Mouse (Mus musculus) small intestine, adult 2 months (tissue): Measurements from ENCODE around the gene Il17ra. TPM values are rescaled to one million over a fixed set of nuclear protein-coding genes. Genes with fewer than 3 reads are reported as not detected.
A peak's percentile ranks its signal among the peaks of the same experiment; 100 is the strongest.

Experiments used
- H3K27ac ChIP-seq: fragments of 200-500 bp; 2 replicates; pipeline ENCODE4 v1.5.1; 2012; ENCODE audit warnings: low read depth, low read length, control low read depth, inconsistent platforms; ENCODE audit not compliant: insufficient read depth
- H3K27me3 ChIP-seq: fragments of 200-500 bp; 2 replicates; pipeline ENCODE4 v1.6.1; 2012; ENCODE audit warnings: mild to moderate bottlenecking, moderate library complexity, low read length, inconsistent platforms; ENCODE audit not compliant: control insufficient read depth, insufficient read depth
- H3K36me3 ChIP-seq: fragments of 200-500 bp; 2 replicates; pipeline ENCODE4 v1.6.1; 2012; ENCODE audit warnings: mild to moderate bottlenecking, low read length, control low read depth, inconsistent platforms; ENCODE audit not compliant: control insufficient read depth, insufficient read depth
- H3K4me1 ChIP-seq: fragments of 200-500 bp; 2 replicates; pipeline ENCODE4 v1.6.1; 2012; ENCODE audit warnings: low read length, inconsistent platforms, mixed read lengths; ENCODE audit not compliant: control insufficient read depth, insufficient read depth, insufficient read length
- H3K4me3 ChIP-seq: fragments of 200-500 bp; 2 replicates; pipeline ENCODE4 v1.5.1; 2012; ENCODE audit warnings: low read depth, mild to moderate bottlenecking, control low read depth, inconsistent platforms, low read length, moderate library complexity
- CTCF ChIP-seq: fragments of 200-500 bp; IDR thresholded peaks from 2 replicates; pipeline ENCODE4 v1.5.1; 2012; ENCODE audit warnings: low read depth, mild to moderate bottlenecking, control low read depth, inconsistent platforms, low read length, moderate library complexity, mixed read lengths; ENCODE audit not compliant: insufficient replicate concordance, insufficient read length; ENCODE audit errors: extremely low read depth
- POLR2A ChIP-seq: fragments of 200-500 bp; IDR thresholded peaks from 2 replicates; pipeline ENCODE4 v1.6.1; 2012; ENCODE audit warnings: low read depth, mild to moderate bottlenecking, control low read depth, inconsistent platforms, low read length, moderate library complexity
- WGBS: fragments of 180-500 bp; shearing (Covaris S2); methylation state at CpG from one replicate; pipeline ENCODE4 v1.1.7; 2018; 5-methylcytosine and 5-hydroxymethylcytosine counted together
- polyA plus RNA-seq: library from polyadenylated mRNA; depleted of rRNA; stranded (reverse); fragments of >200 nt; gene quantifications from 2 replicates; pipeline ENCODE4 v1.2.3, GENCODE M21; 2012; rRNA removed

Gene Il17ra
- polyA plus RNA-seq, 1 experiment: 18.7 TPM

DNA sequence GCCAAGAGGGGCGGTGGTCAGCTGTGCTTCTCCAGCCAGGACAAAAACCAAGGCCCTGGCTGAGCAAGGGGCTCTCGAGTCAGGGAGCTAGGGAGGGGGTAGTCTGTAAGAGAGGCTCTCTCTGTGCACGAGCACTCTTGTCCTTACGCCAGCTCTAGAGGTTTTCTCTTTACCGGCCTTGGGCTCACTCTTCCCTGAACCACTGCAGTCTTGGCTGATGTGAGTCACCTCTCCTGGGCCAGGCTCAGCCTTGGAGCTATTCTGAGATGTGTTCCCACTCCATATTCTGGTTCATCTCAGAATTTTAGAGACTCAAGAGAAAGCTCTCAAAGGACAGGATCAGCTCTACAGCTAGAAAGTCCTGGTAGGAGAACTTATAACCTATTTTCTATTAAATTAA, 54.3 kb downstream of the Il17ra start:
- Histone ChIP-seq H3K4me3 (no peak overlapping the region), H3K27me3 (no peaks in the 10 kb centered on the region), H3K4me1 (no peaks in the 10 kb centered on the region), H3K36me3 (peaks cover under 1% of the 10 kb centered on the region; the same call in 1 of the 2 replicates), H3K27ac (no peak overlapping the region)
- TF ChIP-seq CTCF: no peak
- TF ChIP-seq POLR2A: no peak
- 95% methylated on average over 5 of the region's 5 CpGs for WGBS

DNA sequence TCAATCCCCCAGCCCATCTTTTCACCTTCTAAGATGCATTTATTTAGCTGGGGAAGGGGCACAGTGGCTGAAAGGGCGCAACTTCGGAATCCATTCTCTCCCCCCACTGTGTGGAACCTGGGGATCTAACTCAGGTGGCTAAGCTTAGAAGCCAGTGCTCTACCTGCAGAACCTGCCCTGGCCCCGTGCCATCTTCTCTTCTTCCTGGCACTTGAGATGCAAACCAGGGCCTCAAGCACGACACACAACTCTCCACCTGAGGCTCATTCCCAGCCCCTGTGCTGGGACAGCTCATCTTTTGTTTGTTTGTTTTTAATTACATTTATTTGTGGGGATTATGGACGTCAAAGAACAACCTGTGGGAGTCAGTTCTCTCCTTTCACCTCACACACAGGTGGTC, 56.6 kb downstream of the Il17ra start:
- 79% methylated on average over 5 of the region's 5 CpGs for WGBS
- 0 out of 2 replicates have a peak, but pooled peaks cover 4% of the 10 kb centered on the region for H3K36me3 ChIP-seq
- TF ChIP-seq POLR2A (no peak), CTCF (no peak)
- no peak overlapping the region for H3K4me3 ChIP-seq
- H3K27ac ChIP-seq: no peak overlapping the region
- no peaks in the 10 kb centered on the region for H3K4me1 ChIP-seq
- H3K27me3 ChIP-seq: no peaks in the 10 kb centered on the region

DNA sequence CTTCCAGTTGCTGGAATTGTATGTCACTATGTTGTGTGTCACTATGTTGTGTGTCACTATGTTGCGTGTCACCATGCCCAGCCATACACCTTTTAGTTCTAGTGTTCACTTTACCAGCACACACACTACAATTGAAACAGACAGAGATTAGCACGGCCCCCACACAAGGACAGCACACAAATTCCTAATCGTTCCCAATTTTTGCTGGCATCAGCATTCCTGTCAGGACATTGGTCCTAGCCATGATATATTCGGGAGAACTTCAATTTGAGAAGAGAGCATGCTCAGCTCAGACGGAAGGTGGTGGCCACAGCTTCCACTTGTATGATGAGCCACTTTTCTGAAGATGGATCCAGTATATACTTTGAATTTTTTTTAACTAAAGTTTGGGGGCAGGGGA, 61.7 kb downstream of the Il17ra start:
- TF ChIP-seq CTCF: no peak
- TF ChIP-seq POLR2A: no peak
- WGBS: 95% methylated on average over 5 of the region's 5 CpGs
- H3K27me3 ChIP-seq: no peaks in the 10 kb centered on the region

DNA sequence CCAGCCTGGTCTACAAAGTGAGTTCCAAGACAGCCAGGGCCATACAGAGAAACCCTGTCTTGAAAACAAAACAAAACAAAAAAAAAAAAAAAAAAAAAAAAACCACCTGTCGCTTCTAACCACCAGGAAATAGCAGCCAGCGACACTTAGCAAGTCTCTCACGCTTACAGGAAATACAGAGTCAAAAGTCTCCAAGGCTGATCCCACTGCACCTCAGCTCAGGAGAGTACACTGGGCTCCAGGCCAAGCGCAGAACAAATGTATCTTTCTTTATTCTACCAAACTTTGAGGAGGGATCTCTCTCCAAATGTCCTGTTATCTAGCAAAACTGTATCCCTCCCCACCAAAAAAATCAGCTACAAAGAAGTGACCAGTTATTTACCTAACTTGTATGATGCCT, 66.1 kb downstream of the Il17ra start:
- Histone ChIP-seq H3K36me3 (0 out of 2 replicates have a peak, but pooled peaks cover 2% of the 10 kb centered on the region), H3K27me3 (no peaks in the 10 kb centered on the region), H3K4me1 (peaks cover 8% of the 10 kb centered on the region; the same call in 1 of the 2 replicates), H3K4me3 (no peak overlapping the region), H3K27ac (peak overlapping the region; percentile 31; the same call in 1 of the 2 replicates)
- TF ChIP-seq CTCF: no peak
- TF ChIP-seq POLR2A: no peak
- WGBS: 14% methylated on average over 4 of the region's 4 CpGs

More for the DNA sequence above, 61.7 kb downstream of the Il17ra start:
- Histone ChIP-seq H3K36me3 (0 out of 2 replicates have a peak, but pooled peaks cover 4% of the 10 kb centered on the region), H3K4me3 (no peak overlapping the region), H3K27ac (no peak overlapping the region), H3K4me1 (no peaks in the 10 kb centered on the region; the same call in 1 of the 2 replicates)

DNA sequence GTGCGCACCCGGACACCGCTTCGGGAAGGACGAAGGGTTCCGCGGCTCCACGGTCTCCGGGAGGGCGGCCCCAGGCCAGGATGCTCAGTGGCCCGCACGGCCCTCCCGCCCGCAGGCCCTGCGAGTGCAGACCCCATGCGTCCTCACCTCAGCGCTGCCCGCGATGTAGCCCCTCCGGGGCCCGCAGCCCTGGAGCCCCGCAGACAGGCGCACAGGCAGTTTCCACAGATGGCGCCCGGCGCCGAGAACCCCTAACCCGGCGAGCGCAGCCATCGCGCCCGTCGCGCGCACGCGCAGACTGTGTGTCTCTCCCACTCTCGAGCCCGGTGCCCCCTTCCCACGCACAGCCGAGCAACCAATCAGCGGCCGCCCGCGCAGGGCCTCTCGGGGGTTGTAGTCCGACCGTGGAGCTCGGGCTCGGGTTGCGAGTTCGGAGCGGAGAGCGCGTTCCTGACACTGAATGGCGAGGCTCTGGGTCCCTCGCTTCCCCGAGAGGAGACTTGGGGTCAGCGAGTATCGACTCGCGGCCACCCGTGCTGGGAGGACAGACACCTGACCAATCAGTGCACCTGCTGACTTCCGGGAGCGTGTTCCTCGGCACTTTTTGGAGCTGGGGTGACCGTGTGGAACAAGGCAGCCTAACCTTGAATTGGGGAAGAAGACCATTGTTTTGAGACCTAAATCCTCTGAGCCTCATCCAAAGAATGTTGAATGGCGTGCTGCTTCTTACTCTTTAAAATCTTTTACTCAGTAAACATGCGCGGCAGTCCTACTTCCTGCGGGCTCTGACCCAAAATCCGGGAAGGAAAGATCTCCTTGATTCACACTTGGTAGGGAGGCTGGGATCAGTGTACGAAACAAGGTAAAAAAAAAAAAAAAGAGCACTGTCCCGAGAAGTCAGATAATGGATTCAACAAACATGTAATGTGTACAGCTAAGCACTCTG, 68.2 kb downstream of the Il17ra start, which contains the start of gene Hdhd5:
Gene Hdhd5, minus strand, starts transcription at position 300 of the 946 bp plus-strand sequence.
- H3K27me3 ChIP-seq: no peaks in the 10 kb centered on the region
- no peak within 1 kb of the TSS for H3K27ac ChIP-seq
- 1% methylated on average over 75 of the region's 75 CpGs for WGBS

DNA sequence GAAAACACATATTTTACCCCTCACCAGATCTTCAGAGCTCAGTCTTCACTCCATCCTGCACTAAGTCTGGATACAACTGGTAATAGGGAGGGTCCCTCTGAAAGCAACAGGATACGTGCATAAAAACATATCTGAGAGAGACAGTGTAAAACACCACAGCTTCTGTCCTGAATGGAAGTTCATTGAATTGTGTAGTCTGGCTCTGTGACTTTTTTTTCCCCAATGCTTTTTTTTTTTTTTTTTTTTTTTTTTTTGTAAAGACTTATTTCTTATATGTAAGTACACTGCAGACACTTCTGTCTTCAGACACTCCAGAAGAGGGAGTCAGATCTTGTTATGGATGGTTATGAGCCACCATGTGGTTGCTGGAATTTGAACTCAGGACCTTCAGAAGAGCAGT, 69.5 kb downstream of the Il17ra start:
- TF ChIP-seq POLR2A: no peak
- TF ChIP-seq CTCF: no peak
- H3K4me3 ChIP-seq: no peak overlapping the region
- H3K36me3 ChIP-seq: no peaks in the 10 kb centered on the region
- no peaks in the 10 kb centered on the region for H3K27me3 ChIP-seq
- peaks cover 8% of the 10 kb centered on the region; the same call in 1 of the 2 replicates for H3K4me1 ChIP-seq
- H3K27ac ChIP-seq: no peak overlapping the region
- 84% methylated on average over 1 of the region's 1 CpGs for WGBS

More for the DNA sequence above, 68.2 kb downstream of the Il17ra start, which contains the start of gene Hdhd5:
- no peaks in the 10 kb centered on the region for H3K36me3 ChIP-seq
- peaks cover 8% of the 10 kb centered on the region; the same call in 1 of the 2 replicates for H3K4me1 ChIP-seq
- H3K4me3 ChIP-seq: peak within 1 kb of the TSS; percentile 96
- peak; percentile 76 for TF ChIP-seq POLR2A
- TF ChIP-seq CTCF: no peak

DNA sequence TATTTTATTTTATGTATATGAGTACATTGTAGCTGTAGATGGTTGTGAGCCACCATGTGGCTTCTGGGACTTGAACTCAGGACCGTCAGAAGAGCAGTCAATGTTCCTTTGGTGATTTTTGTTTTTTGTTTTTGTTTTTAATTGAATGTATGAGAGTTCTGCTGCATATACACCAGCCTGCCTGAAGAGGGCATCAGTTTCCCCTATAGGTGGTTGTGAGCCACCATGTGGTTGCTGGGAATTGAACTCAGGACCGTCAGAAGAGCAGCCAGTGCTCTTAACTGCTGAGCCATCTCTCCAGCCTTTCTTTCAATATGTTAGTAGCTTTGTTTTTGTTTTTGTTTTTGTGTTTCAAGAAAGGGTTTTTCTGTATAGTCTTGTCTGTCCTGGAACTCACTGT, 73.3 kb downstream of the Il17ra start:
- Histone ChIP-seq H3K4me1 (peaks cover 5% of the 10 kb centered on the region), H3K27me3 (no peaks in the 10 kb centered on the region), H3K27ac (no peak overlapping the region), H3K4me3 (no peak overlapping the region), H3K36me3 (no peaks in the 10 kb centered on the region)
- WGBS: 80% methylated on average over 2 of the region's 2 CpGs
- no peak for TF ChIP-seq CTCF

Other genes with a start within 250 kb of the Il17ra start
- 0.29 TPM in 1 of 2 replicates, not detected in the other for gene D330020A13Rik, start 168.9 kb upstream of the Il17ra start, polyA plus RNA-seq
- 12.2 and 15.8 TPM in 2 replicates for gene B4galnt3, start 168.7 kb upstream of the Il17ra start, polyA plus RNA-seq
- 0.48 and 1.1 TPM in 2 replicates for gene Kdm5a, start 99.1 kb upstream of the Il17ra start, polyA plus RNA-seq
- gene Ccdc77, start 98.9 kb upstream of the Il17ra start, polyA plus RNA-seq: 0.48 and 0.58 TPM in 2 replicates
- 0.04 TPM in 1 of 2 replicates, not detected in the other for gene Tmem121b, start 30.6 kb downstream of the Il17ra start, polyA plus RNA-seq
- gene Hdhd5, start 68.1 kb downstream of the Il17ra start, polyA plus RNA-seq: 6.2 and 9.9 TPM in 2 replicates
- gene Cecr2, start 203.1 kb downstream of the Il17ra start, polyA plus RNA-seq: 0.43 and 0.46 TPM in 2 replicates